Mouse (Mus musculus) heart, adult 18-20 months (tissue): ENCODE measurements around the gene Gbx2. TPM values are rescaled to one million over a fixed set of nuclear protein-coding genes. Genes with fewer than 3 reads are reported as not detected.

Source experiments
- DNase-seq, 2 experiments: peaks; one replicate each; pipeline ENCODE4 v3.0.0; 2021 to 2022; ENCODE audit warnings: mixed read lengths in 1 of 2
- total RNA-seq, 2 experiments: library from RNA; stranded (reverse); gene quantifications; 2 replicates each; pipeline ENCODE4 v1.2.3; 2021

Gene Gbx2
- total RNA-seq, 2 experiments from 2014 or later = not detected

DNA sequence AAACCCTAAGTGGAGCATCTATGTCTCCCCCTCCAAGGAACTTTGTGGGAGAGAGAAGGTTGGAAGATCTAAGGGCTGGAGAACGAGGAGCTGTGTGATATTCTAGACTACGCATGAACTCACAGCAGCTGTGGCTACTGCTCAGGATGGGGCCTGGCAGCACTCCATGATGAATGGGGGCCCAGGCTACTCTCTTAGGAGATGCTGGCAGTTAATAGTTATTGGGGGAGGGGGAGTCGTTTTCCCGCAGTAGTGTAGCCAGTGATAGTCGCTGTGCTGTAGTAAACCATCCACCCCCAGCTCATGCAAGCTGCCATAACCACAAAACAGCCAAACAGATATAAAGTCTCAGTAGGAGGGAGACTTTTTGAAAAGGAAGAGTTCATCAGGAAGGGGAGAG is 18.6 kb downstream of the Gbx2 start:
- no peak for DNase-seq

- no peak for DNase-seq
These were observed 21.2 kb downstream of the Gbx2 start for GRCm38 (mm10) chr1:89909796-89910195.

GRCm38 (mm10) chr1:89902641-89903040 is 28.3 kb downstream of the Gbx2 start:
- no peak for DNase-seq

- peak in 1 of 2 experiments; percentile 11 for DNase-seq
These were observed 28.7 kb downstream of the Gbx2 start for GRCm38 (mm10) chr1:89902236-89902635.

DNA sequence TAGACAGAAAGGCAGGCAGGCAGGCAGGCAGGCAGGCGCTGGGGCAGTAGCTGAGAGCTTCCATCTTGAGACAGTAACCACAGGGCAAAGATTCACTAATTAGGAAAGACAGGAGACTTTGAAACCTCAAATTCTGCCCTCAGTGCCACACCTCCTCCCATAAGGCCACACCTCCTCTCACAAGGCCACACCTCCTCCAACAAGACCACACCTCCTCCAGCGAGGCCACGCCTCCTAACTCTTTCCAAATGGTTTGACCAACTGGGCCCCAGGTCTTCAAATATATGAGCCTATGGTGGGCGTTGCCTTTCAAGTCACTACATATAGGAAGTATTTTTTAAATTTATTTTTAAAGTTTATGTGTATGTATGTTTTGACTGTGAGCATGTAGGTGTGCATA is 29.6 kb downstream of the Gbx2 start:
- DNase-seq = no peak

DNA sequence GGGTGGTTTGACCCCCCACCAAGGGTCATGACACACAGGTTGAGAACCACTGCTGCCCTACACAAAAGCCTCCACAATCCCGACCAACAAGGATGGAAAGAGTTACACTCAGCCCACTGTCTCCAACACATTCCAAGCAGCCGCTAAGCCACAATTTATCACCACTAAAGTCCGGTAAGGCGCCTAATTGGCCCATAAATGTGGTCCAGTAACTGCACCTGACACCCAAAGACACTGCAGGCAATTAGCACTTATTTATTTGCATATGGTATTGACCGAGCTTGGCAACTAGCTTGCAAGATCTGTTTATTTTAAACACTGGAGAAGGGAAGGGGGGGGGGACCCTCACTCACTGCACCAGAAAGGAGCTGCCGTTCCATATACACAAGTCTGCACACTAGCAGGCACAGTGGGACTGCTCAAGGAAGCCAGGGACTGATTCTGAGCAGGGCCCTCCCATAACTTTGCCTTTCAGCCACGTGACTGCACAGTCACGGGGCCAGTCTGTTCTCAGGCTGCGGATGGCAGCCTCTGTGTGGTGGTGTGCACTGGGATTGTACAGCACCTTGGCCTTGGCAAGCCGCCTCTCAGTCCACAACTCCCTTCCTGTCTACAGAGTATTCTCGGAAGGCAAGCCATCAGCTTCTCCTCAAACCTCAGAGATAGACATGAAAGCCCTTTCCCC is 31.1 kb downstream of the Gbx2 start:
- no peak for DNase-seq

DNA sequence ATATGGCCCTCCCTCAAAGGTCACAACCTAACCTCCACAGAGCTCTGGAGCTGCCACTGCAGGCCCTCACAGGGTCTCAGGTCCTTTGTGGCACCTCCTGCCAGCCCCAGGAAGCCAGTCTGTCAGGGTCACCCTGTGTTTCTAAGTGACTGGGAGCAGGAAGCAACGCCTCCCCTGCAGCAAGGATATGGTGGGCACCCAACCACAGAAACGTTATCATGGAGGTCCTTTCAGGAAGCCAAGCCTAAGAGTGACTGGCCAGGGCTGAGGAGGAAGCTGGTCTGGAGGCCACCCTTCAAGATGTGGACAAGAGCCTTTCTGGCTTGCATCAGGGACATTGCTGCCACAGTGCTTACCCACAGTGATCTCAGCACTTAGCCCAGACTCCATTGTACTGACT is 31.9 kb downstream of the Gbx2 start:
- DNase-seq = no peak

- no peak for DNase-seq
These were observed 35.2 kb downstream of the Gbx2 start for GRCm38 (mm10) chr1:89895801-89896200.

GRCm38 (mm10) chr1:89892281-89892680 is 38.7 kb downstream of the Gbx2 start:
- DNase-seq = no peak

- no peak for DNase-seq
These were observed 39.6 kb downstream of the Gbx2 start for GRCm38 (mm10) chr1:89891400-89891799.

DNA sequence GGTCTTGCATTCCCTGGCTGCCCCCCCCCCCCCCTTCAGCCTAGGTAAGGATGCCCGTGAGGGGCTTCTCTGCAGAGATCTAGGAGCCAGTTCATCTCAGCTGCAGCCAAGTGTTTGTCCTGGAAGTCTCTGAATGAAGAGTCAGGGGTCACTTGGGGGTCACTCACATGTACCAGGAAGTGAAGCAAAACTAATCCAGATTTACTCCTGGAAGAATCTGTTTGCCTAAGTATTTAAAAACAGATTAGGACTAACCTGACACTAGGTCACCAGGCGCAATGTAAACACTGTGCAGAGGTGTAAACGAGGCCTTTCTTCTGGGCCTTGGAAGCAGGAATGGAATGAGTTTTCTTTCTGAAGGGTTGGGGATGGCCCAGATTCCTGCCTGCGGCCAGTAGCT is 45.3 kb downstream of the Gbx2 start:
- DNase-seq = no peak

GRCm38 (mm10) chr1:89884335-89884734 is 46.6 kb downstream of the Gbx2 start:
- no peak for DNase-seq

- DNase-seq = no peak
These were observed 50.1 kb downstream of the Gbx2 start for GRCm38 (mm10) chr1:89880834-89881233.

DNA sequence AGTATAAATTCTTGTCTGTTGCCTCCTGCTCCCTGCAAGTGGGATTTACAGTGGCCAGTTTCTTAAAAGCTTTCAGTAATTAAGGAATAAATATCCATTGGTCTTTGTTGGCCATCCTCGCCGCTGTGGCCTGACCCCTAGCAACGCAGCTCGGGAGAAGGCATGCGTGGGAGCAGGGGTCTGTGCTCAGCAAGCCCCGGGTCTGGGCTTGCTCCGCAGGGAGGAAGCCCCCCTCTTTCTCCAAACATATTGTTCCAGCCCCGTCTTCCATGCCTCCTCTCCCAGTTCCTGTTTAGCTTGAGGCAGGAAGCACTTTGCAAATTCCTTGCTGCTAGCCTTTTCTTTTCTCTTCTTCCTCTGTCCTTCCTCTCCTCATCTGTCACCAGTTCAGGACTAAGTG is 50.8 kb downstream of the Gbx2 start:
- no peak for DNase-seq

- DNase-seq = no peak
These were observed 52.5 kb downstream of the Gbx2 start for GRCm38 (mm10) chr1:89878496-89878895.

Other genes with a start within 250 kb of the Gbx2 start
- 10 to 100 TPM; 21.0 to 24.9 TPM for gene Asb18, start 83.5 kb upstream of the Gbx2 start, total RNA-seq
- under 1 TPM in 1 of 2 experiments, not detected in 1; 0.69 TPM for gene Iqca, start 222.2 kb upstream of the Gbx2 start, total RNA-seq